Mouse (Mus musculus) CH12.LX (cell line): ENCODE measurements at regions not wholly inside any gene's neighbourhood (a gene's known extent, or its start where the extent isn't known, plus 50 kb on each side); places are given as distances from the start of the nearest gene placed in this dataset.
A peak's percentile ranks its signal among the peaks of the same experiment; 100 is the strongest.

Source experiments
- CHD2 ChIP-seq: IDR thresholded peaks from 2 replicates; pipeline ENCODE4 v1.6.1; 2011; ENCODE audit warnings: low read length, improper control_type of control experiment
- CTCF ChIP-seq, 2 experiments: IDR thresholded peaks in 1 of 2; conservative IDR thresholded peaks in 1 of 2; 2 replicates each; pipeline ENCODE4 v1.5.1; 2011 to 2012; ENCODE audit warnings: low read depth in 2 of 2, low read length in 2 of 2, improper control_type of control experiment in 1 of 2, inconsistent platforms in 1 of 2, mild to moderate bottlenecking in 1 of 2, moderate library complexity in 1 of 2
- ETS1 ChIP-seq: conservative IDR thresholded peaks from 2 replicates; pipeline ENCODE4 v1.6.1; 2012; ENCODE audit warnings: low read depth, mild to moderate bottlenecking, inconsistent platforms, low read length, improper control_type of control experiment, moderate library complexity
- GABPA ChIP-seq: IDR thresholded peaks from 2 replicates; pipeline ENCODE4 v1.6.1; 2012; ENCODE audit warnings: low read depth, low read length, improper control_type of control experiment, inconsistent platforms; ENCODE audit not compliant: insufficient replicate concordance
- MAFK ChIP-seq: IDR thresholded peaks from 2 replicates; pipeline ENCODE4 v1.6.1; 2011; ENCODE audit warnings: low read length, improper control_type of control experiment; ENCODE audit not compliant: insufficient replicate concordance
- MAX ChIP-seq: IDR thresholded peaks from 2 replicates; pipeline ENCODE4 v1.6.1; 2011; ENCODE audit warnings: low read length, improper control_type of control experiment
- MAZ ChIP-seq: IDR thresholded peaks from 2 replicates; pipeline ENCODE4 v1.6.1; 2012; ENCODE audit warnings: low read depth, mild to moderate bottlenecking, inconsistent platforms, low read length, improper control_type of control experiment, moderate library complexity
- POLR2A ChIP-seq: IDR thresholded peaks from 2 replicates; pipeline ENCODE4 v1.6.1; 2011; ENCODE audit warnings: low read depth, mild to moderate bottlenecking, improper control_type of control experiment, low read length
- RAD21 ChIP-seq: IDR thresholded peaks from 2 replicates; pipeline ENCODE4 v1.6.1; 2011; ENCODE audit warnings: low read depth, mild to moderate bottlenecking, low read length, improper control_type of control experiment, moderate library complexity
- USF1 ChIP-seq: IDR thresholded peaks from 2 replicates; pipeline ENCODE4 v1.6.1; 2014; ENCODE audit warnings: low read depth, mild to moderate bottlenecking, inconsistent platforms, low read length, improper control_type of control experiment
- USF2 ChIP-seq: conservative IDR thresholded peaks from 2 replicates; pipeline ENCODE4 v1.6.1; 2011; ENCODE audit warnings: low read depth, low read length, improper control_type of control experiment
- ZC3H11A ChIP-seq: IDR thresholded peaks from 2 replicates; pipeline ENCODE4 v1.6.1; 2012; ENCODE audit warnings: low read depth, mild to moderate bottlenecking, inconsistent platforms, low read length, improper control_type of control experiment
- ZKSCAN1 ChIP-seq: IDR thresholded peaks from 2 replicates; pipeline ENCODE4 v1.6.1; 2012; ENCODE audit warnings: low read depth, inconsistent platforms, low read length, improper control_type of control experiment, borderline replicate concordance

DNA sequence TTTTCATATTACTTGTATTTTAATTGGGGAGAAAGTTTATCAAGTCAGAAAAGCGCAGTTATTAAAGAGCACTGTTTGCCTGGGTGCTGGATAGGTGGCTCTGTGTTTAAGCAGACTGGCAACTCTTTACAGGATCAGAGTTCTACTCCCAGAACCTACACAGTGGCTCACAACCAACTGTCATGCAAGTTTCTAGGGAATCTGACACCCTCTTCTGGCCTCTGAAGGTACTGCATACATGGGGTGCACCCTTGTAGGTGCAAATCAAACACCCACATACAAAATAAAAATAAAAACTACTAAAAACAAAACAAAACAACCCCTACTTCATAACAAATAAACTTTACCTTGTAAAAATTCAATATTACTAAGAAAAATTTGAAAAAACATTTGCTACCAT, 93.0 kb upstream of the Palmd start:
- no peak for TF ChIP-seq ZKSCAN1
- no peak for TF ChIP-seq POLR2A
- peak; percentile 63 to 79 for TF ChIP-seq CTCF (conservative IDR thresholded peaks at IDR 0.05 in 1 of 2, IDR thresholded peaks at IDR 0.05 in 1 of 2; ENCODE audit: low read depth in 2 of 2, low read length in 2 of 2)
- no peak for TF ChIP-seq USF2
- peak; percentile 81 for TF ChIP-seq RAD21
- no peak for TF ChIP-seq GABPA
- no peak; the same call in 1 of the 2 replicates for TF ChIP-seq ZC3H11A
- TF ChIP-seq CHD2: no peak
- TF ChIP-seq MAX: no peak
- TF ChIP-seq USF1: no peak
- no peak for TF ChIP-seq MAZ
- no peak for TF ChIP-seq ETS1
- TF ChIP-seq MAFK: no peak
